Mouse (Mus musculus) midbrain, embryonic 11.5 days (tissue): ENCODE results near the gene Sipa1l1. TPM values are rescaled to one million over a fixed set of nuclear protein-coding genes. Genes with fewer than 3 reads are reported as not detected.

Experiments used
- ATAC-seq: fragments of 200-750 bp; cut with Nextera tagmentation; 2 replicates; pipeline ENCODE4 v1.8.0; 2017; ENCODE audit warnings: moderate TSS enrichment, moderate library complexity; ENCODE audit not compliant: low FRiP score
- DNase-seq: peaks from one replicate; pipeline ENCODE4 v3.0.0; 2015; ENCODE audit warnings: low spot score; ENCODE audit errors: missing footprints
- H3K27ac ChIP-seq: fragments of 300-500 bp; sonication (generic); 2 replicates; pipeline ENCODE4 v1.5.1; 2014; ENCODE audit warnings: low read depth, low read length
- H3K27me3 ChIP-seq: fragments of 300-500 bp; sonication (generic); 2 replicates; pipeline ENCODE4 v1.6.1; 2014; ENCODE audit warnings: mild to moderate bottlenecking, low read length, moderate library complexity, mixed read lengths; ENCODE audit not compliant: control insufficient read depth, insufficient read depth
- H3K36me3 ChIP-seq: fragments of 300-500 bp; sonication (generic); 2 replicates; pipeline ENCODE4 v1.6.1; 2014; ENCODE audit warnings: mild to moderate bottlenecking, low read length, moderate library complexity, mixed read lengths; ENCODE audit not compliant: control insufficient read depth, insufficient read depth
- H3K4me1 ChIP-seq: fragments of 300-500 bp; sonication (generic); 2 replicates; pipeline ENCODE4 v1.6.1; 2014; ENCODE audit warnings: low read length; ENCODE audit not compliant: control insufficient read depth, insufficient read depth
- H3K4me2 ChIP-seq: fragments of 300-500 bp; sonication (generic); 2 replicates; pipeline ENCODE4 v1.6.1; 2014; ENCODE audit warnings: mild to moderate bottlenecking, moderate library complexity
- H3K4me3 ChIP-seq: fragments of 300-500 bp; sonication (generic); 2 replicates; pipeline ENCODE4 v1.5.1; 2014; ENCODE audit warnings: low read depth, low read length
- H3K9ac ChIP-seq: fragments of 300-500 bp; sonication (generic); 2 replicates; pipeline ENCODE4 v1.6.1; 2014; ENCODE audit warnings: low read length
- H3K9me3 ChIP-seq: fragments of 300-500 bp; sonication (generic); 2 replicates; pipeline ENCODE4 v1.6.1; 2016; ENCODE audit warnings: low read length; ENCODE audit not compliant: control insufficient read depth
- WGBS: fragments of 180-500 bp; shearing (Covaris S2); extraction: QIAGEN DNeasy Blood & Tissue Kit; methylation state at CpG from one replicate; pipeline ENCODE4 v1.1.7; 2014; 5-methylcytosine and 5-hydroxymethylcytosine counted together
- polyA plus RNA-seq: library from polyadenylated mRNA; unstranded; fragments of >200 nt; fragmentation: Nextera tagmentation; extraction: Ambion mirVana; gene quantifications from 2 replicates; pipeline ENCODE4 v1.2.1, GENCODE M21; 2014

Sipa1l1 gene
- polyA plus RNA-seq, 1 experiment from 2014 or later, result 24.1 TPM

- Histone ChIP-seq H3K36me3 (no peaks in the 10 kb centered on the region), H3K9ac (no peak overlapping the region), H3K9me3 (no peaks in the 10 kb centered on the region), H3K4me3 (no peak overlapping the region), H3K4me2 (no peak overlapping the region), H3K4me1 (0 out of 2 replicates have a peak, but pooled peaks cover 3% of the 10 kb centered on the region), H3K27me3 (no peaks in the 10 kb centered on the region), H3K27ac (no peak overlapping the region)
- WGBS, result 86% methylated on average over 5 of the region's 5 CpGs
- DNase-seq (no peak), ATAC-seq (no peak)
Measured at GRCm38 (mm10) chr12:82324621-82325020, 155.5 kb downstream of the Sipa1l1 start.

- ATAC-seq (no peak), DNase-seq (no peak)
- no peaks in the 10 kb centered on the region for H3K9me3 ChIP-seq
- 0 out of 2 replicates have a peak, but pooled peaks cover 2% of the 10 kb centered on the region for H3K4me1 ChIP-seq
- no peak overlapping the region for H3K9ac ChIP-seq
- H3K27ac ChIP-seq, result no peak overlapping the region
- H3K4me2 ChIP-seq, result no peak overlapping the region
- H3K27me3 ChIP-seq, result no peaks in the 10 kb centered on the region
- 91% methylated on average over 3 of the region's 3 CpGs for WGBS
- no peaks in the 10 kb centered on the region for H3K36me3 ChIP-seq
- H3K4me3 ChIP-seq, result no peak overlapping the region
Measured at GRCm38 (mm10) chr12:82325502-82325901, 156.4 kb downstream of the Sipa1l1 start.

DNA sequence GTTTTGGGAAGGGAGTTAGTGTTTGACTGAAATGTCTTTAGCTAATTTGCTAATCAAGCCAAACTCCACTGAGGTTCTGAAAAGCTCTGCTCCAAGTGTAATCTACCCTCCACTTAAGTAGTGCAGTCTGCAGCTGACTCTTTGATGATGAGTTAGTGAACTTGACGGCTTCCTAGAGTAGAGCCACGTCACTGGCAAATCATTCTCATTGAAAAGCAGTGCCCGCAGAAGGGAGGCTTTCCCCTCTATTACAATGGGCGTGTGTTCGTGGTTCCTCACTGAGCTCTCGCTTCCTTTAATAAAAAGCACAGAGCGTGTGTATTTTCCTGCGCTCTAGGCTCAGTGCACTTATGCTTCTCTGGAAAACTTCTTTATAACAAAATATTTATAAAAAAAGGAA, 157.3 kb downstream of the Sipa1l1 start:
- no peak for DNase-seq
- Histone ChIP-seq H3K27me3 (no peaks in the 10 kb centered on the region), H3K9me3 (no peaks in the 10 kb centered on the region), H3K27ac (no peak overlapping the region), H3K36me3 (no peaks in the 10 kb centered on the region), H3K4me1 (no peaks in the 10 kb centered on the region), H3K9ac (no peak overlapping the region), H3K4me3 (no peak overlapping the region), H3K4me2 (no peak overlapping the region)
- no peak for ATAC-seq
- 77% methylated on average over 8 of the region's 8 CpGs for WGBS

DNA sequence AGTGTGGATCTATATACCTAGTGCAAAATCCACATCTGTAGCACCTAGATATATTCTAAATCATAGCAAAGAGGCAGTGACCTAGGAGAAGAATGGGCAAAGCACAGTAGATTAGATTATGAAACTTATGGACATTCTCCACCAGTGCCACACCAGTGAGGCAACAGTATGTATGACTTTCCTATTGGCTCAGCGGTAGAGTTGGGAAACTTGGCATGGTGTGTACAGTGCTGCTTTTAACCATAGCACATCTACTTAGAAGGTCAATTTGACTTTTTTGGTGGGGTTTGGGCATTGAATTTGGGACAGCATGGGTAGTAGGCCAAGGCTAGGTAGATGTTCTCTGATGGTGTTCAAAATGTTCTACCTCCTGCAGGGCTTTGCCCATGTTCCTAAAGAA, 159.0 kb downstream of the Sipa1l1 start:
- DNase-seq (no peak), ATAC-seq (no peak)
- WGBS, result 97% methylated on average over 1 of the region's 1 CpGs
- H3K36me3 ChIP-seq, result no peaks in the 10 kb centered on the region
- H3K9me3 ChIP-seq, result no peaks in the 10 kb centered on the region
- 0 out of 2 replicates have a peak, but pooled peaks cover 2% of the 10 kb centered on the region for H3K4me1 ChIP-seq
- no peak overlapping the region for H3K4me3 ChIP-seq
- no peak overlapping the region for H3K4me2 ChIP-seq
- no peak overlapping the region for H3K27ac ChIP-seq
- no peaks in the 10 kb centered on the region for H3K27me3 ChIP-seq
- H3K9ac ChIP-seq, result no peak overlapping the region

DNA sequence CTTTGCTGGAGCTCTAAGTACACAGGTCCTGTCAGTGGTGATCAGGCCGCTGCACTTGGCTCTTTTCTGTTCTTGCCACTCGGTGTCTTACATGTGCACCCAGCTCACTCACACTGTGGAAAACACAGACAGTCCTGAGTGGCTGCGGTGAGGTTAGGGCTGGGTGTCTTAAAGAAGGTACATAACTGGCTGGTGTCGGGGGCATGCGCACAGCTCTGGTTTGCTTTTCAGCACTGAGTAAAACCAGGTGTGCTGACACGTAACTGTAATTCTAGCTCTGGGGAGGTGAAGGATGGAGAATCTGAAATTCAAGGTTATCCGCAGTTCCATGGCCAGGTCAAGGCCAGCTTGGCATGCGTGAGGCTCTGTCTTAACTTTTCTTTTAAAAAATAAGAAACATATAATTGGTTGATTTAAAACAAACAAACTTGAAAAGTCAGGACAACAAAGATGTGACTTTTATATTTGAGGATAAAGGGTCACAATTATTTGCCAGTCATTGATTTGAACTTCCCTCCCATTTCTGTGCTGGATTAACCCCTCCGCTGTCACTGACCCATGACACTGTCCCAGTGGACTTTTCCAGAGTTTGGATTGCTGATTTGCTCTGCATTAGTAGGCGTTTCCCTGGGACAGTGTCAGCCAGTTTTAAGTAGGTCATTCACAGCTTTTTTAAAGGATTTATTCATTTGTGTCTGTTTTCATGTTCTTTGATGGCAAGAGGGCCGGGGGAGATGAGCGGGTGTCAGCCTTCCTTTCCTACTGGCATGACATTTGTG, 163.9 kb downstream of the Sipa1l1 start:
- DNase-seq, result no peak

DNA sequence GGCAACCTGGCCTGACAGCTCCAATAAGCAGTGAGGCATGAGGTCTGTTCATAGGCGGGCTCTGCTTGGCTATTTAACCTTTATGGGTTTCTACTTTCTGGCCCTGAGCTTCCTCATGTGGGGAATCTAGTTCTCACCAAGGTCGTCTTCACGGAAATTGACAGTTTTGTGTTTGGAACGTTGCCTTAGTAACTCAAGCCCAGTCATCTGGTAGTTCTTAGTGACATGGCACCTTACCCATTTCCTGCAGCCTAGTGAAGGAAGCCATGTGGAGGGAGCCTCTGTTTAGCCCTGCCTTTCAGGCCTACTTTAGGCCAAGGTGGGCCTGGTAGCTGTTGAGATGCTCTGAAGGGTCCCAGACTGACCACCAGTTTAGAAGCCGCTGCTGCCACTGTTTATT, 164.9 kb downstream of the Sipa1l1 start:
- H3K9ac ChIP-seq, result no peak overlapping the region
- H3K4me2 ChIP-seq, result no peak overlapping the region
- no peak overlapping the region for H3K27ac ChIP-seq
- ATAC-seq (no peak), DNase-seq (no peak)
- no peak overlapping the region for H3K4me3 ChIP-seq
- H3K4me1 ChIP-seq, result peaks cover 20% of the 10 kb centered on the region
- H3K27me3 ChIP-seq, result no peaks in the 10 kb centered on the region
- no peaks in the 10 kb centered on the region for H3K9me3 ChIP-seq
- H3K36me3 ChIP-seq, result no peaks in the 10 kb centered on the region
- WGBS, result 68% methylated on average over 5 of the region's 5 CpGs

More for the DNA sequence above, 163.9 kb downstream of the Sipa1l1 start:
- H3K36me3 ChIP-seq, result no peaks in the 10 kb centered on the region
- no peak overlapping the region for H3K4me3 ChIP-seq
- H3K27me3 ChIP-seq, result no peaks in the 10 kb centered on the region
- no peak overlapping the region for H3K27ac ChIP-seq
- ATAC-seq, result no peak
- H3K9me3 ChIP-seq, result no peaks in the 10 kb centered on the region
- peaks cover 20% of the 10 kb centered on the region for H3K4me1 ChIP-seq
- no peak overlapping the region for H3K9ac ChIP-seq
- no peak overlapping the region for H3K4me2 ChIP-seq
- WGBS, result 69% methylated on average over 12 of the region's 12 CpGs

DNA sequence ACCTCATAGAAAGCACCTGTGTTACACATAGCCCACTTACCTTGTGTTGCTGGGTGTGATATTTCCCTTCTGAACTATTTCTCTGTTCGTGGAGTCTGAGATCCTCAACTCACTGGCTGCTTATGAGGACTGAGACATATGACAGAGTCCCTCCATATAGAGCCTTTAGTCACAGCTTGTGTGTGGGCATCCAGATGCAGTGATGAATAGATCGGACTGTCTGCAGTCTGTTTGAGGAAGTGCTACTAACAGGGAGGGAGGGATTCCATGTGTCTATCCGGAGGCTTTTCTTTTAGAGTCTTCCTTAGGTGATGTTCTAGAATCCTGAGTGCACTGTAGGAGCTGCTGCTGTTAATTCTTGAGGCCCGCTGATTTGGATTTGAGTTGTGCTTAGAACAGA, 165.4 kb downstream of the Sipa1l1 start:
- Histone ChIP-seq H3K4me1 (peaks cover 20% of the 10 kb centered on the region), H3K9ac (no peak overlapping the region), H3K27me3 (no peaks in the 10 kb centered on the region), H3K9me3 (no peaks in the 10 kb centered on the region), H3K36me3 (no peaks in the 10 kb centered on the region), H3K27ac (no peak overlapping the region), H3K4me3 (no peak overlapping the region), H3K4me2 (no peak overlapping the region)
- ATAC-seq (no peak), DNase-seq (no peak)
- 35% methylated on average over 4 of the region's 4 CpGs for whole genome bisulfite sequencing

GRCm38 (mm10) chr12:82335095-82335494, 166.0 kb downstream of the Sipa1l1 start:
- Histone ChIP-seq H3K27ac (no peak overlapping the region), H3K27me3 (no peaks in the 10 kb centered on the region), H3K9me3 (no peaks in the 10 kb centered on the region), H3K9ac (no peak overlapping the region), H3K4me2 (no peak overlapping the region), H3K4me3 (no peak overlapping the region), H3K36me3 (no peaks in the 10 kb centered on the region), H3K4me1 (peaks cover 20% of the 10 kb centered on the region)
- WGBS, result 14% methylated on average over 1 of the region's 1 CpGs
- DNase-seq, result no peak
- no peak; the same call in 1 of the 2 replicates for ATAC-seq

GRCm38 (mm10) chr12:82338550-82338949, 169.4 kb downstream of the Sipa1l1 start:
- ATAC-seq, result no peak
- no peak overlapping the region for H3K9ac ChIP-seq
- 87% methylated on average over 4 of the region's 4 CpGs for WGBS

More at GRCm38 (mm10) chr12:82338550-82338949, 169.4 kb downstream of the Sipa1l1 start:
- Histone ChIP-seq H3K9me3 (no peaks in the 10 kb centered on the region), H3K27me3 (no peaks in the 10 kb centered on the region), H3K4me3 (no peak overlapping the region), H3K27ac (no peak overlapping the region), H3K36me3 (no peaks in the 10 kb centered on the region; the same call in 1 of the 2 replicates), H3K4me1 (peaks cover 17% of the 10 kb centered on the region), H3K4me2 (no peak overlapping the region)
- peak; percentile 61 for DNase-seq
